Mouse (Mus musculus) heart, embryonic 16.5 days (tissue): ENCODE data around the gene Corin. TPM values are rescaled to one million over a fixed set of nuclear protein-coding genes. Genes with fewer than 3 reads are reported as not detected.

Source experiments
- ATAC-seq: fragments of 200-750 bp; cut with Nextera tagmentation; replicated peaks from 2 replicates; pipeline ENCODE4 v1.8.0; 2017; ENCODE audit warnings: moderate number of reproducible peaks; ENCODE audit not compliant: insufficient read depth, low FRiP score; ENCODE audit errors: extremely low read depth
- H3K27ac ChIP-seq: fragments of 300-500 bp; sonication (generic); 2 replicates; pipeline ENCODE4 v1.5.1; 2014; ENCODE audit warnings: mild to moderate bottlenecking, low read length, control low read depth, moderate library complexity
- H3K27me3 ChIP-seq: fragments of 300-500 bp; sonication (generic); 2 replicates; pipeline ENCODE4 v1.6.1; 2014; ENCODE audit warnings: low read length, mixed read lengths; ENCODE audit not compliant: control insufficient read depth, insufficient read depth
- H3K36me3 ChIP-seq: fragments of 300-500 bp; sonication (generic); 2 replicates; pipeline ENCODE4 v1.6.1; 2014; ENCODE audit not compliant: control insufficient read depth, insufficient read depth
- H3K4me1 ChIP-seq: fragments of 300-500 bp; sonication (generic); 2 replicates; pipeline ENCODE4 v1.6.1; 2014; ENCODE audit warnings: low read length, mixed read lengths; ENCODE audit not compliant: control insufficient read depth, insufficient read depth
- H3K4me2 ChIP-seq: fragments of 300-500 bp; sonication (generic); 2 replicates; pipeline ENCODE4 v1.6.1; 2014; ENCODE audit warnings: low read depth, mild to moderate bottlenecking, control low read depth, low read length
- H3K4me3 ChIP-seq: fragments of 300-500 bp; sonication (generic); 2 replicates; pipeline ENCODE4 v1.5.1; 2014; ENCODE audit warnings: mild to moderate bottlenecking, control low read depth, low read length
- H3K9ac ChIP-seq: fragments of 300-500 bp; sonication (generic); 2 replicates; pipeline ENCODE4 v1.6.1; 2014; ENCODE audit warnings: low read length, control low read depth
- H3K9me3 ChIP-seq: fragments of 300-500 bp; sonication (generic); replicated peaks from 2 replicates; pipeline ENCODE4 v1.6.1; 2016; ENCODE audit warnings: low read length; ENCODE audit not compliant: control insufficient read depth
- WGBS: fragments of 180-500 bp; shearing (Covaris S2); extraction: QIAGEN DNeasy Blood & Tissue Kit; methylation state at CpG from one replicate; pipeline ENCODE4 v1.1.7; 2014; 5-methylcytosine and 5-hydroxymethylcytosine counted together
- polyA plus RNA-seq: library from polyadenylated mRNA; unstranded; fragments of >200 nt; fragmentation: Nextera tagmentation; extraction: Ambion mirVana; gene quantifications from 2 replicates; pipeline ENCODE4 v1.2.1, GENCODE M21; 2015

The Corin gene
- 46.0 and 53.0 TPM in 2 replicates for polyA plus RNA-seq

DNA sequence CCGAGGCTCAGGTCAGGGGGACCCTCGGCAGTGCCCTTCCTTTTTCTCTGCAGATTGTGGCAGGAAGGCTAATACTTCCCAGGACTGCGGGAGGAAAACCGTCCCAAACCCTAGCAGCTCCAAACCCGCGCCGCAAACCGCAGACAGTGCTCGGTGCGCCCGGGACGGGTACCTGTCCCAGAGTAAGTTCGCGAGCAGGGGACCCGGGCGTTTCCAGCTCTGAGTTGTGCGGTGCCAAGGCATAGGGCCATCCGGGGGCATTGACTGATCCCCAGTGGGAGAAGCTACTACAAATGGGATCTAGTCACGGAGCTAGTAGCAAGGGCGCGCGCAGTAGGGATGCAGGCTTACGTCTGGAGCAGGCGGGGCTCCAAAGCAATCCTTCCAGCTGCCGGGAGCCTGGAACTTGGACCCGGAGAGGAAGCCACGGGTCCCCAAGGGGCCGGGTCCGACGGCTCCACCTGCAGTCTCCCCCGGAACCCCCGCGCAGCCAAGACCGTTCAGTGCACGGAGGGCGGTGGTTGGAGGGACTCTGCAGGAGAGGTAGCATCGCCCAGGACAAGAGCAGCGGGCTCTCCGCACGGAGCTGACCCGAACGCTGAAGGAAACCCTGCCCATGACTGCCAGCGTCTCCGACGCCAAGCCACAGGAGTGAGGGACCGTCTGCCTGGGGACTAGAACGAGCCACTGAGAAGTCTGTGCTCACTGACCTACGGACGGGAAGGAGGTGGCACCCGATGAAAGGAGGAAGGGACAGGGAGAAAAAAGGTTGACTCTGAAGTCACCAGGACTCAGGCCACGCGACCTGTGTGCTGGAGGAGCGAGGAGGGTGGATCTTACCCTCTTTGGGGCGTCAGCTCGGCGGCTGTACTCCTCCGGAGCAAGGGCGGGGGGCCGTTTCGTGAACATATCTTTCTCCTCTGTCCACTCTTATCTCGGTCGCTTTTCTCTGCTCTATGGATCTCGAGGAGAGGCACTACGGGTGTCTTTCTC lies at the start of gene Corin:
TSS of gene Corin (minus strand) at position 943 of the 993 bp plus-strand sequence.
- Histone ChIP-seq H3K4me1 (peaks cover 22% of the 10 kb centered on the region), H3K9me3 (no peaks in the 10 kb centered on the region), H3K4me3 (peak within 1 kb of the TSS; percentile 72), H3K27me3 (no peaks in the 10 kb centered on the region; the same call in 1 of the 2 replicates), H3K9ac (peak within 1 kb of the TSS; percentile 86), H3K27ac (peak within 1 kb of the TSS; percentile 88), H3K4me2 (peak within 1 kb of the TSS; percentile 86), H3K36me3 (no peaks in the 10 kb centered on the region)
- ATAC-seq: peak; percentile 49
- under 1% methylated on average over 64 of the region's 64 CpGs for whole genome bisulfite sequencing

DNA sequence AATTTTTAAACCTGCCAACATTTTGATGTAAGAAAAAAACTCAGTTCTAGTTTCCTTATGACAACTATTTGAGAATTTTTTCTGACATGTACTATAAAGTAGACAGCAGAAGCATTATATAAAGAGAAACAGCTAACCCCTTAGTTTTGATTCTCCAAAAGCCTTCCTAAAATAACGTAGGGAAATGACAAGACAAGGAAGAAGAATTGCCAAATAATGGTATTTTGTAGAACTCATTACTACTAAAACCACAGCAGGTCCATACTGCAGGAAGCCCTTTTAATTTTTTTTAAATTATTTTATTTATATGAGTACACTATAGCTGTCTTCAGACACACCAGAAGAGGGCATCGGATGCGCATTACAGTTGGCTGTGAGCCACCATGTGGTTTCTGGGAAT lies 46.9 kb upstream of the Corin start:
- Histone ChIP-seq H3K27ac (no peak overlapping the region), H3K9ac (no peak overlapping the region), H3K4me3 (no peak overlapping the region), H3K27me3 (no peaks in the 10 kb centered on the region), H3K36me3 (peaks cover 10% of the 10 kb centered on the region), H3K9me3 (no peaks in the 10 kb centered on the region), H3K4me1 (no peaks in the 10 kb centered on the region), H3K4me2 (no peak overlapping the region)
- ATAC-seq: no peak
- WGBS: 87% methylated on average over 3 of the region's 3 CpGs

DNA sequence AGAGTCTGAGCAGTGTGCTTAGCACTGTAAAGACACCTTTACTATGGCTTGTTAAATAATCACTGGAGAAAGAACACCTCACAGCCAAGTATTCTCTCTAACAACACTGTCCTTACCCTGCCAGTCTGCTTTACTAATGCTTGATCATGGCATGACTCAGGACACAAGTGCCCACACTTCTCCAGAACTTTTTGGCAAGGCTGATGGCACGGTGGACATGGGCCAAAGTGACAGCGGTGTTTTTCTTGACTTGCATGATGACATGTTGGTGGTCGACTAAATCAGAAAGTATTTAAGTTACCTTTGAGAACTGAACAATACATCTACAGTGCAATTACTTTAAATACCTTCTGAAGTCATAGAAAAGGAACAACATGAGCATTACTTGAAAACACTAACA lies 24.6 kb upstream of the Corin start:
- Histone ChIP-seq H3K9me3 (peaks cover 3% of the 10 kb centered on the region; the same call in 1 of the 2 replicates), H3K27me3 (no peaks in the 10 kb centered on the region), H3K36me3 (peaks cover 32% of the 10 kb centered on the region), H3K4me2 (no peak overlapping the region), H3K4me1 (no peaks in the 10 kb centered on the region), H3K27ac (no peak overlapping the region), H3K4me3 (no peak overlapping the region), H3K9ac (no peak overlapping the region)
- WGBS: 77% methylated on average over 3 of the region's 3 CpGs
- no peak for ATAC-seq

DNA sequence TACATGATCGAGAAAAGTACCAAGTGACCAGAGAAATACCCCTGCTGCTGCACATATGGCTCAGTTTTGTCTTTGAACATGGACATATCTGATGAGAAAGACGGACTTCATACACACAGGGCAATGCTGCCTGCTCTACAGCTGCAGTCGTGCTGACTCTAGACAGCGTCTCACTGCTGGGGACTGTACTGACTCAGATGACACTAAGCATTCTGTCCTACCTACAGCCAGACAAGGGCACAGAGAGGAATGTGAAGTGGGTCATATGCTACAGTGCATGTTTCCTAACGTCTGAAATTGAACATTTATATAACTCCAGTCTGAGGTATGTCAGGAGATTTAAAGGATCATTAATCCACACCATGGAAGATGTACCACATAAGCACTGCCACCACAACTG lies 9.5 kb upstream of the Corin start:
- peak overlapping the region; percentile 33; the same call in 1 of the 2 replicates for H3K27ac ChIP-seq
- H3K27me3 ChIP-seq: no peaks in the 10 kb centered on the region
- peaks cover 23% of the 10 kb centered on the region for H3K36me3 ChIP-seq
- H3K4me1 ChIP-seq: no peaks in the 10 kb centered on the region
- ATAC-seq: peak; percentile 85
- no peak overlapping the region for H3K4me2 ChIP-seq
- 57% methylated on average over 5 of the region's 5 CpGs for WGBS
- no peaks in the 10 kb centered on the region for H3K9me3 ChIP-seq
- no peak overlapping the region for H3K4me3 ChIP-seq
- H3K9ac ChIP-seq: no peak overlapping the region

DNA sequence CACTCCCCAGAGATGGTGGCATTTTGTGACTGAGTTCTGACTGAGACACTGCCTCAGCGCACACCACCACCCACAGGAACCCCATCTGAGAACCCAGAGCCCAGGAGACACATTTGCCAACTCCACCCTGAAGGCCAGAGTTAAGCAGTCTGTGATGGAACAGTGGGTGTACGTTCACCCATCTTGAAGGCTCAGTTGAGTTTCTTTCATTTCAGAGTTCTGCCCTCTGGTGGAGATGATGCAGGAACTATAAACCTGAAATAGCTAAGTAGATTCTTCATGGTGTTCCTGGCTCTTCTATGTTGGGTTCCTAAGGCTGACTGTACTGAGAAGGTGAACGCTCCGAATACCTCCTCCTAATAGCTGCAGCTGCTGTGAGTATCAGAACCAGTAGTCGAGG lies 1.5 kb upstream of the Corin start:
- WGBS: 64% methylated on average over 5 of the region's 5 CpGs
- ATAC-seq: no peak
- Histone ChIP-seq H3K9ac (no peak overlapping the region), H3K4me3 (no peak overlapping the region), H3K27me3 (no peaks in the 10 kb centered on the region; the same call in 1 of the 2 replicates), H3K4me2 (no peak overlapping the region), H3K9me3 (no peaks in the 10 kb centered on the region), H3K36me3 (no peaks in the 10 kb centered on the region), H3K27ac (no peak overlapping the region), H3K4me1 (peaks cover 9% of the 10 kb centered on the region)

DNA sequence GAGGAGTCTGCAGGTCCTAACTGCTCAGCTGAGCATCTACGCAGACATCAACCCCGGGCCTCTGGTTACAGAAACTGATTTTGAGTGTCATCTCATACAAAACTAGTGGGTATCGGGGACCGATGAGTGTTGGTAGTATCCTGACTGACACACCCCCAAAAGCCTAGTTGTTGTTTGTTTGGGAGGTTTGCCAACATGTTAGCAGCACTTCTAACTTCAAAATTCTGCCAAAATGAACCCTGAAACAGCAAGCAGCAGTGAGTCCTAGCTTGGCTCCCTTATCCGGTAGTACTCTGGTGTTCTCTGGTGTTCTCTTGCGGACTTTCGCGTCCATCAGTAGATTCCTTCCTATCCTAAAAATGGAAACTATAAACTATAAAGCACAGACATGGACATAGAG lies 1.5 kb downstream of the Corin start:
- Histone ChIP-seq H3K36me3 (no peaks in the 10 kb centered on the region), H3K4me2 (peak overlapping the region; percentile 86), H3K9ac (peak overlapping the region; percentile 86), H3K27me3 (no peaks in the 10 kb centered on the region; the same call in 1 of the 2 replicates), H3K4me3 (peak overlapping the region; percentile 72), H3K4me1 (peaks cover 30% of the 10 kb centered on the region), H3K9me3 (no peaks in the 10 kb centered on the region), H3K27ac (peak overlapping the region; percentile 88)
- WGBS: 40% methylated on average over 8 of the region's 8 CpGs
- ATAC-seq: no peak

DNA sequence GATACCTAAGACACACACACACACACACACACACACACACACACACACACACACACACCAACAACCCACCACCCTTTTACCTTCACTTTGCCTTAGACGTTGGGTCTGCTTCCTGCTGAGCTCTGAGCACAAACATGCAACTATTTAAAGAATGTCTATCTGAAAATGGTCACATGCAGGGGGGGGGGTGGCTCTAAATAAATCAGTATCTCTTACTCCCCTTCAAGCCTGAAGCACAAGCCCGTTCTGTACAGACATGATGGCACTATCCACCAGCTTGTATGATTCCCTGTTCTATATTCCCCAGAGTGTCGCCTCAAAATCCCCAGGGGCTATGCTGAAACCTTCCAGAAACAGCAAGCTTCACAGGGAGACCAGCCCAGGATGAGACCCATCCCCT lies 2.5 kb downstream of the Corin start:
- H3K27me3 ChIP-seq: no peaks in the 10 kb centered on the region; the same call in 1 of the 2 replicates
- peak overlapping the region; percentile 91 for H3K27ac ChIP-seq
- peaks cover 40% of the 10 kb centered on the region for H3K4me1 ChIP-seq
- H3K4me3 ChIP-seq: peak overlapping the region; percentile 28
- H3K4me2 ChIP-seq: peak overlapping the region; percentile 86
- peak; percentile 42; the same call in 1 of the 2 replicates for ATAC-seq
- H3K9ac ChIP-seq: peak overlapping the region; percentile 64
- WGBS: 23% methylated on average over 3 of the region's 3 CpGs
- no peaks in the 10 kb centered on the region for H3K9me3 ChIP-seq
- no peaks in the 10 kb centered on the region for H3K36me3 ChIP-seq

DNA sequence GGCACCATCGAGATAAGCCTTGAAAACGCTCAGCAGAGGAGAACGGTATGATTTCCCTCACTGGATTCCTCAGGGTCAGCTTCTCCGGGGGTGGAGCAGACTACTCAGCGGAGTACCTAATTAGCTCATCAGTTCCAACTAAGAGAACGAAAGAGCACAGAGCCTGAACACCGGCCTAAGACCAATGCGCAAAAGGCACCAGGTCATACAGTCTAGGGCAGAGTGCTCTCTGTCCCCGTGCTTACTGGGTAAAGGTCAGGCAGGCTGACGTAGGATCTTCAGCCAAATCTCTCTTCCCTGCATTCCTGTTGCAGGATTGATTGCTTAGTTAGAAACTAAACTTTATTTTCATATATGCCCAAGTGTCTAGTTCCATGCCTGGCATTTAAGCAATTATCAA lies 6.0 kb downstream of the Corin start:
- H3K4me3 ChIP-seq: no peak overlapping the region
- H3K9me3 ChIP-seq: no peaks in the 10 kb centered on the region
- 0 out of 2 replicates have a peak overlapping the region, but pooled peaks have one; percentile 8 for H3K4me2 ChIP-seq
- ATAC-seq: no peak
- peak overlapping the region; percentile 1; the same call in 1 of the 2 replicates for H3K27ac ChIP-seq
- H3K4me1 ChIP-seq: peaks cover 51% of the 10 kb centered on the region
- whole genome bisulfite sequencing: 44% methylated on average over 10 of the region's 10 CpGs
- no peak overlapping the region for H3K9ac ChIP-seq
- no peaks in the 10 kb centered on the region for H3K36me3 ChIP-seq
- H3K27me3 ChIP-seq: no peaks in the 10 kb centered on the region

DNA sequence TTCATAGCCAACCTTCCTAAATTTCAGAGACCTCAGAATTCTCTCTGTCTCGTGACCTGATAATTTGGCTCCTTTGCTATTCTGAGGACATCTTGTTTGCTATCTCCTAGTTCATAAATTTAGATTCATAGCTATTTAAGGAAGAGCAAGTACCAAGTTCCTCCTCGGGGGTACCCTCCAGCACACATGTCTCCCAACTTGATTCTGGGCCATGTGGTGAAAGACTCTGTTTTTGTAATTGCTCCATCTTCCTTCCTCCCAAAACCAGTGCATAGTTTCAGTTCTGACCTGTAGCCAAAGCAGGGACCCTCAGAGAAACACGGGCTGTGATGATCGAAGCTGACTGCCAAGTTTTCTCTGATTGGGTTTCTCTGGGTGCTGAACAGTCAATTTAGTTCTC lies 7.5 kb downstream of the Corin start:
- Histone ChIP-seq H3K36me3 (no peaks in the 10 kb centered on the region), H3K9me3 (no peaks in the 10 kb centered on the region), H3K4me1 (peaks cover 47% of the 10 kb centered on the region), H3K4me3 (no peak overlapping the region), H3K27ac (peak overlapping the region; percentile 16; the same call in 1 of the 2 replicates), H3K27me3 (no peaks in the 10 kb centered on the region), H3K4me2 (peak overlapping the region; percentile 20; the same call in 1 of the 2 replicates), H3K9ac (peak overlapping the region; percentile 45; the same call in 1 of the 2 replicates)
- WGBS: 54% methylated on average over 4 of the region's 4 CpGs
- no peak for ATAC-seq
